Mouse (Mus musculus): ENCODE data around the gene Hcn1.
A peak's percentile ranks its signal among the peaks of the same experiment; 100 is the strongest.
"Not testable (repeated sequence)": the region's sequence is repeated elsewhere in the genome, so short reads cannot be mapped to it uniquely, and the experiment has no call there.

Gene Hcn1

GRCm38 (mm10) chr13:117880471-117881225 is 278.5 kb downstream of the Hcn1 start:
- no peak for DNase-seq

- no peak for DNase-seq
These were observed 290.0 kb downstream of the Hcn1 start for GRCm38 (mm10) chr13:117892076-117892475.

GRCm38 (mm10) chr13:117898052-117898451 is 295.9 kb downstream of the Hcn1 start:
- DNase-seq = peak in 1 of 2 experiments; percentile 23

- no peak for DNase-seq
These were observed 305.7 kb downstream of the Hcn1 start for GRCm38 (mm10) chr13:117907801-117908200.

GRCm38 (mm10) chr13:117929734-117930133 is 327.6 kb downstream of the Hcn1 start:
- no peak for DNase-seq

GRCm38 (mm10) chr13:117931746-117932145 is 329.6 kb downstream of the Hcn1 start:
- DNase-seq = peak in 1 of 2 experiments; percentile 11

- DNase-seq = no peak
These were observed 336.6 kb downstream of the Hcn1 start for GRCm38 (mm10) chr13:117938761-117939160.

GRCm38 (mm10) chr13:117940536-117941280 is 338.6 kb downstream of the Hcn1 start:
- peak; percentile 90 to 92 for DNase-seq

- no peak for DNase-seq
These were observed 344.7 kb downstream of the Hcn1 start for GRCm38 (mm10) chr13:117946843-117947242.

GRCm38 (mm10) chr13:117947704-117948376 is 345.7 kb downstream of the Hcn1 start:
- no peak for DNase-seq

- peak; percentile 18 to 22 for DNase-seq
These were observed 356.6 kb downstream of the Hcn1 start for GRCm38 (mm10) chr13:117958496-117959421.

- DNase-seq = no peak
These were observed 362.5 kb downstream of the Hcn1 start for GRCm38 (mm10) chr13:117964620-117965019.

- DNase-seq = no peak
These were observed 373.3 kb downstream of the Hcn1 start for GRCm38 (mm10) chr13:117975382-117975781.

- DNase-seq = peak in 1 of 2 experiments; percentile 5
These were observed 373.7 kb downstream of the Hcn1 start for GRCm38 (mm10) chr13:117975823-117976222.

GRCm38 (mm10) chr13:117984339-117984738 is 382.2 kb downstream of the Hcn1 start:
- DNase-seq = no peak

GRCm38 (mm10) chr13:117999767-118000488 is 397.8 kb downstream of the Hcn1 start:
- DNase-seq = no peak

GRCm38 (mm10) chr13:118000538-118000937 is 398.4 kb downstream of the Hcn1 start:
- no peak for DNase-seq

GRCm38 (mm10) chr13:118021176-118021575 is 419.1 kb downstream of the Hcn1 start:
- DNase-seq = no peak

- not testable (repeated sequence) for DNase-seq
These were observed 420.8 kb downstream of the Hcn1 start for GRCm38 (mm10) chr13:118022891-118023290.

- no peak for DNase-seq
These were observed 421.3 kb downstream of the Hcn1 start for GRCm38 (mm10) chr13:118023381-118023780.

GRCm38 (mm10) chr13:118026510-118026909 is 424.4 kb downstream of the Hcn1 start:
- no peak for DNase-seq

GRCm38 (mm10) chr13:118027868-118028267 is 425.7 kb downstream of the Hcn1 start:
- no peak for DNase-seq
